Mouse (Mus musculus) forebrain, postnatal 0 days (tissue): ENCODE measurements around the gene Sash1. TPM values are rescaled to one million over a fixed set of nuclear protein-coding genes. Genes with fewer than 3 reads are reported as not detected.

Experiments used
- ATAC-seq: fragments of 200-750 bp; cut with Nextera tagmentation; 2 replicates; pipeline ENCODE4 v1.8.0; 2017; ENCODE audit warnings: mild to moderate bottlenecking, moderate library complexity
- DNase-seq: peaks from one replicate; pipeline ENCODE4 v3.0.0-alpha.2; 2015
- H3K27ac ChIP-seq: fragments of 300-500 bp; sonication (generic); 2 replicates; pipeline ENCODE4 v1.5.1; 2014; ENCODE audit warnings: low read depth, mild to moderate bottlenecking, antibody characterized with exemption, low read length, moderate library complexity, mixed read lengths
- H3K27me3 ChIP-seq: fragments of 300-500 bp; sonication (generic); 2 replicates; pipeline ENCODE4 v1.6.1; 2014; ENCODE audit warnings: mild to moderate bottlenecking, low read length, mixed read lengths; ENCODE audit not compliant: insufficient read depth
- H3K36me3 ChIP-seq: fragments of 300-500 bp; sonication (generic); 2 replicates; pipeline ENCODE4 v1.6.1; 2014; ENCODE audit warnings: mild to moderate bottlenecking, moderate library complexity; ENCODE audit not compliant: insufficient read depth
- H3K4me1 ChIP-seq: fragments of 300-500 bp; sonication (generic); 2 replicates; pipeline ENCODE4 v1.6.1; 2014; ENCODE audit warnings: antibody characterized with exemption; ENCODE audit not compliant: insufficient read depth
- H3K4me2 ChIP-seq: fragments of 300-500 bp; sonication (generic); 2 replicates; pipeline ENCODE4 v1.6.1; 2014; ENCODE audit warnings: low read depth, mild to moderate bottlenecking, moderate library complexity
- H3K4me3 ChIP-seq: fragments of 300-500 bp; sonication (generic); 2 replicates; pipeline ENCODE4 v1.5.1; 2014; ENCODE audit warnings: low read depth, low read length, mixed read lengths
- H3K9ac ChIP-seq: fragments of 300-500 bp; sonication (generic); 2 replicates; pipeline ENCODE4 v1.6.1; 2014; ENCODE audit warnings: mild to moderate bottlenecking
- H3K9me3 ChIP-seq: fragments of 300-500 bp; sonication (generic); 2 replicates; pipeline ENCODE4 v1.6.1; 2016; ENCODE audit warnings: low read length
- CTCF ChIP-seq: sonication (generic); IDR thresholded peaks from 2 replicates; pipeline ENCODE4 v1.5.1; 2016; ENCODE audit warnings: antibody characterized with exemption, control low read depth, low read depth
- WGBS: fragments of 180-500 bp; shearing (Covaris S2); extraction: QIAGEN DNeasy Blood & Tissue Kit; methylation state at CpG from one replicate; pipeline ENCODE4 v1.1.7; 2014; 5-methylcytosine and 5-hydroxymethylcytosine counted together
- polyA plus RNA-seq: library from polyadenylated mRNA; unstranded; fragments of >200 nt; fragmentation: Nextera tagmentation; extraction: Ambion mirVana; gene quantifications from 2 replicates; pipeline ENCODE4 v1.2.1, GENCODE M21; 2015
- total RNA-seq: library from RNA; depleted of rRNA; stranded (reverse); fragments of >200 nt; gene quantifications from 2 replicates; pipeline ENCODE4 v1.2.3, GENCODE M21; 2014

Sash1 gene
- total and polyA plus RNA-seq, 2 experiments from 2014 or later, result 3.6 to 33.3 TPM

- Histone ChIP-seq H3K27me3 (no peaks in the 10 kb centered on the region), H3K9ac (no peak overlapping the region), H3K4me2 (no peak overlapping the region), H3K36me3 (no peaks in the 10 kb centered on the region), H3K4me3 (no peak overlapping the region), H3K9me3 (no peaks in the 10 kb centered on the region), H3K27ac (no peak overlapping the region), H3K4me1 (no peaks in the 10 kb centered on the region)
- WGBS, result 61% methylated on average over 7 of the region's 7 CpGs
- ATAC-seq, result peak; percentile 47; the same call in 1 of the 2 replicates
- DNase-seq, result no peak
- no peak for TF ChIP-seq CTCF
Measured at GRCm38 (mm10) chr10:8873631-8874370, 12.1 kb downstream of the Sash1 start.

- Histone ChIP-seq H3K36me3 (no peaks in the 10 kb centered on the region), H3K4me1 (no peaks in the 10 kb centered on the region), H3K27ac (no peak overlapping the region), H3K9ac (no peak overlapping the region), H3K4me3 (no peak overlapping the region), H3K27me3 (no peaks in the 10 kb centered on the region), H3K4me2 (no peak overlapping the region), H3K9me3 (no peaks in the 10 kb centered on the region)
- WGBS, result 90% methylated on average over 3 of the region's 3 CpGs
- DNase-seq, result no peak
- no peak for ATAC-seq
- no peak for TF ChIP-seq CTCF
Measured at GRCm38 (mm10) chr10:8872788-8873187, 13.1 kb downstream of the Sash1 start.

- Histone ChIP-seq H3K4me3 (no peak overlapping the region), H3K4me2 (no peak overlapping the region), H3K36me3 (no peaks in the 10 kb centered on the region), H3K9ac (no peak overlapping the region), H3K27ac (no peak overlapping the region), H3K27me3 (no peaks in the 10 kb centered on the region), H3K9me3 (no peaks in the 10 kb centered on the region), H3K4me1 (no peaks in the 10 kb centered on the region)
- DNase-seq (no peak), ATAC-seq (no peak)
- 74% methylated on average over 1 of the region's 1 CpGs for WGBS
- no peak for TF ChIP-seq CTCF
Measured at GRCm38 (mm10) chr10:8871935-8872334, 13.9 kb downstream of the Sash1 start.

- Histone ChIP-seq H3K4me1 (no peaks in the 10 kb centered on the region), H3K36me3 (no peaks in the 10 kb centered on the region), H3K4me3 (no peak overlapping the region), H3K9ac (no peak overlapping the region), H3K27me3 (no peaks in the 10 kb centered on the region), H3K4me2 (no peak overlapping the region), H3K27ac (no peak overlapping the region), H3K9me3 (no peaks in the 10 kb centered on the region)
- no peak for TF ChIP-seq CTCF
- 90% methylated on average over 3 of the region's 3 CpGs for WGBS
- DNase-seq (no peak), ATAC-seq (no peak)
Measured at GRCm38 (mm10) chr10:8870368-8870767, 15.5 kb downstream of the Sash1 start.

GRCm38 (mm10) chr10:8866062-8866642 is 19.7 kb downstream of the Sash1 start:
- Histone ChIP-seq H3K4me3 (no peak overlapping the region), H3K4me2 (no peak overlapping the region), H3K9me3 (no peaks in the 10 kb centered on the region), H3K36me3 (no peaks in the 10 kb centered on the region), H3K4me1 (no peaks in the 10 kb centered on the region), H3K27ac (no peak overlapping the region), H3K9ac (no peak overlapping the region), H3K27me3 (no peaks in the 10 kb centered on the region)
- TF ChIP-seq CTCF, result no peak
- DNase-seq, result no peak
- 84% methylated on average over 4 of the region's 4 CpGs for WGBS
- ATAC-seq, result no peak

GRCm38 (mm10) chr10:8860655-8861054 is 25.2 kb downstream of the Sash1 start:
- WGBS, result 82% methylated on average over 9 of the region's 9 CpGs
- H3K27me3 ChIP-seq, result no peaks in the 10 kb centered on the region
- H3K4me1 ChIP-seq, result no peaks in the 10 kb centered on the region
- ATAC-seq (no peak), DNase-seq (no peak)
- no peak overlapping the region for H3K4me3 ChIP-seq
- no peak overlapping the region for H3K9ac ChIP-seq
- no peaks in the 10 kb centered on the region for H3K9me3 ChIP-seq
- no peaks in the 10 kb centered on the region for H3K36me3 ChIP-seq
- H3K4me2 ChIP-seq, result no peak overlapping the region
- H3K27ac ChIP-seq, result no peak overlapping the region
- no peak for TF ChIP-seq CTCF

GRCm38 (mm10) chr10:8858718-8859117 is 27.2 kb downstream of the Sash1 start:
- no peaks in the 10 kb centered on the region for H3K36me3 ChIP-seq
- no peaks in the 10 kb centered on the region for H3K4me1 ChIP-seq
- no peaks in the 10 kb centered on the region for H3K9me3 ChIP-seq
- H3K4me2 ChIP-seq, result no peak overlapping the region
- ATAC-seq, result no peak
- no peaks in the 10 kb centered on the region for H3K27me3 ChIP-seq
- no peak overlapping the region for H3K4me3 ChIP-seq
- H3K9ac ChIP-seq, result no peak overlapping the region
- 94% methylated on average over 7 of the region's 7 CpGs for WGBS
- no peak for DNase-seq
- no peak for TF ChIP-seq CTCF
- H3K27ac ChIP-seq, result no peak overlapping the region
